Mouse (Mus musculus) myocyte (in vitro differentiated cells): ENCODE data around the gene Spata33. TPM values are rescaled to one million over a fixed set of nuclear protein-coding genes. Genes with fewer than 3 reads are reported as not detected.
A peak's percentile ranks its signal among the peaks of the same experiment; 100 is the strongest.

Source experiments
- H3K27me3 ChIP-seq: one replicate; pipeline ENCODE4 v1.6.1; 2011; ENCODE audit not compliant: control insufficient read depth, insufficient read depth, insufficient read length
- H3K36me3 ChIP-seq: one replicate; pipeline ENCODE4 v1.6.1; 2011; ENCODE audit not compliant: control insufficient read depth, insufficient read depth
- H3K4me2 ChIP-seq: one replicate; pipeline ENCODE4 v1.6.1; 2011; ENCODE audit warnings: low read depth, control low read depth
- H3K4me3 ChIP-seq: one replicate; pipeline ENCODE4 v1.5.1; 2011; ENCODE audit warnings: mild to moderate bottlenecking, control low read depth, moderate library complexity
- H3K79me2 ChIP-seq: one replicate; pipeline ENCODE4 v1.6.1; 2011; ENCODE audit not compliant: control insufficient read depth, insufficient read depth
- H3ac ChIP-seq: one replicate; pipeline ENCODE4 v1.6.1; 2011; ENCODE audit not compliant: control insufficient read depth, insufficient read length
- CEBPB ChIP-seq: IDR thresholded peaks from 2 replicates; pipeline ENCODE4 v1.6.1; 2011; ENCODE audit warnings: mild to moderate bottlenecking, moderate library complexity; ENCODE audit not compliant: poor library complexity, insufficient read depth, severe bottlenecking
- E2F4 ChIP-seq: IDR thresholded peaks from one replicate; pipeline ENCODE4 v1.6.1; 2011; ENCODE audit warnings: mild to moderate bottlenecking, control low read depth, moderate library complexity; ENCODE audit not compliant: insufficient read depth
- MAX ChIP-seq: IDR thresholded peaks from one replicate; pipeline ENCODE4 v1.6.1; 2011; ENCODE audit warnings: low read depth, mild to moderate bottlenecking, control low read depth
- MYOD1 ChIP-seq, 3 experiments: IDR thresholded peaks; one replicate each; pipeline ENCODE4 v1.6.1; 2011; ENCODE audit warnings: control low read depth in 2 of 3, low read depth in 2 of 3, mild to moderate bottlenecking in 2 of 3, moderate library complexity in 1 of 3; ENCODE audit not compliant: insufficient read length in 2 of 3, control insufficient read depth in 1 of 3
- MYOG ChIP-seq, 3 experiments: IDR thresholded peaks; one replicate each; pipeline ENCODE4 v1.6.1; 2011; ENCODE audit warnings: control low read depth in 2 of 3, low read depth in 2 of 3, mild to moderate bottlenecking in 2 of 3; ENCODE audit not compliant: insufficient read length in 2 of 3, control insufficient read depth in 1 of 3, insufficient read depth in 1 of 3
- POLR2A ChIP-seq: IDR thresholded peaks from one replicate; pipeline ENCODE4 v1.6.1; 2011; ENCODE audit warnings: low read depth, mild to moderate bottlenecking, control low read depth, moderate library complexity; ENCODE audit not compliant: insufficient read length
- POLR2AphosphoS2 ChIP-seq: IDR thresholded peaks from one replicate; pipeline ENCODE4 v1.6.1; 2011; ENCODE audit warnings: low read depth, control low read depth; ENCODE audit not compliant: insufficient read length
- REST ChIP-seq: IDR thresholded peaks from one replicate; pipeline ENCODE4 v1.6.1; 2011; ENCODE audit warnings: mild to moderate bottlenecking, control low read depth, moderate library complexity; ENCODE audit not compliant: insufficient read depth, insufficient read length
- SRF ChIP-seq: IDR thresholded peaks from one replicate; pipeline ENCODE4 v1.6.1; 2011; ENCODE audit warnings: low read depth; ENCODE audit not compliant: control insufficient read depth, insufficient read length
- TCF3 ChIP-seq: IDR thresholded peaks from one replicate; pipeline ENCODE4 v1.6.1; 2011; ENCODE audit warnings: low read depth, control low read depth; ENCODE audit not compliant: insufficient read length
- USF1 ChIP-seq: IDR thresholded peaks from one replicate; pipeline ENCODE4 v1.6.1; 2011; ENCODE audit warnings: low read depth, mild to moderate bottlenecking, control low read depth, moderate library complexity
- polyA plus RNA-seq: library from polyadenylated mRNA; unstranded; fragments of >200 nt; fragmentation: generic; extraction: Trizol; gene quantifications from one replicate; pipeline ENCODE4 v1.2.1, GENCODE M21; 2012; ENCODE audit warnings: missing spikeins

Spata33 gene
- polyA plus RNA-seq, 1 experiment, result 2.5 TPM

- Histone ChIP-seq H3K27me3 (no peaks in the 10 kb centered on the region), H3K4me3 (no peak overlapping the region)
- TF ChIP-seq E2F4 (no peak), POLR2A (no peak), MYOD1 (IDR thresholded peaks at IDR 0.05; ENCODE audit: control insufficient read depth in 1 of 3, insufficient read length in 2 of 3, low read depth in 2 of 3) (no peak), SRF (no peak), CEBPB (no peak), USF1 (no peak), MAX (no peak), POLR2AphosphoS2 (peak; percentile 37)
Measured at GRCm38 (mm10) chr8:123232553-123232952, 19.9 kb downstream of the Spata33 start.

GRCm38 (mm10) chr8:123233300-123233699 is 20.7 kb downstream of the Spata33 start:
- H3K4me2 ChIP-seq, result no peak overlapping the region
- H3ac ChIP-seq, result no peak overlapping the region
- H3K79me2 ChIP-seq, result no peaks in the 10 kb centered on the region
- TF ChIP-seq TCF3 (peak; percentile 71), POLR2A (peak; percentile 39), MAX (no peak), MYOG (IDR thresholded peaks at IDR 0.05; ENCODE audit: control insufficient read depth in 1 of 3, insufficient read depth in 1 of 3, insufficient read length in 2 of 3, low read depth in 2 of 3) (peak in 2 of 3 experiments; percentile 95 to 97), MYOD1 (IDR thresholded peaks at IDR 0.05; ENCODE audit: control insufficient read depth in 1 of 3, insufficient read length in 2 of 3, low read depth in 2 of 3) (peak in 2 of 3 experiments; percentile 93), POLR2AphosphoS2 (peak; percentile 91), SRF (no peak)
- H3K4me3 ChIP-seq, result no peak overlapping the region
- no peaks in the 10 kb centered on the region for H3K27me3 ChIP-seq
- no peaks in the 10 kb centered on the region for H3K36me3 ChIP-seq

More at GRCm38 (mm10) chr8:123232553-123232952, 19.9 kb downstream of the Spata33 start:
- H3K4me2 ChIP-seq, result no peak overlapping the region
- no peaks in the 10 kb centered on the region for H3K36me3 ChIP-seq
- no peak overlapping the region for H3ac ChIP-seq
- no peaks in the 10 kb centered on the region for H3K79me2 ChIP-seq

DNA sequence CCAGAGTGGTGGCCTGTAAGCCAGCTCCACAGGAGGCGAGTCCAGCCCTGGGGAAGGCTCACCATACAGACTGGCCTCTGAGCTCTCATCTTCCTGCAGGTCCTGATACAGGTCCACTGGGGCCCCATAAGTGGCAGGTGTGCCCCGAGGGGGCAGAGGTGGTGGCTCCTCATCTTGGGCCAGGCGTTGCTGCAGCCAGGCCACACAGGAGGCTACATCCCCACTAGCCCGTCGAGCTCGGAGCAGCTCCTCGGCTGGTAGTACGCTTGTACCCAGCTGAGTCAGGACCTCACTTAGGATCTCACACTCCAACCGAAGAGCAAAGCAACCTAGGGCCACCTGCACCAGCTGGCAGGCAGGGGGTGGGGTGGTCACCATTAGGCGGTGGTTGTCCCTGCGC is 21.1 kb downstream of the Spata33 start:
- H3K4me3 ChIP-seq, result no peak overlapping the region
- no peaks in the 10 kb centered on the region for H3K79me2 ChIP-seq
- no peaks in the 10 kb centered on the region for H3K36me3 ChIP-seq
- TF ChIP-seq MYOG (IDR thresholded peaks at IDR 0.05; ENCODE audit: control insufficient read depth in 1 of 3, insufficient read depth in 1 of 3, insufficient read length in 2 of 3, low read depth in 2 of 3) (no peak), POLR2AphosphoS2 (peak; percentile 3)
- no peaks in the 10 kb centered on the region for H3K27me3 ChIP-seq
- no peak overlapping the region for H3K4me2 ChIP-seq
- H3ac ChIP-seq, result no peak overlapping the region

GRCm38 (mm10) chr8:123234918-123235519 is 22.4 kb downstream of the Spata33 start:
- no peaks in the 10 kb centered on the region for H3K27me3 ChIP-seq
- peak overlapping the region; percentile 79 for H3K4me2 ChIP-seq
- no peak overlapping the region for H3ac ChIP-seq
- peak overlapping the region; percentile 23 for H3K4me3 ChIP-seq
- no peaks in the 10 kb centered on the region for H3K36me3 ChIP-seq
- TF ChIP-seq E2F4, result no peak
- peak; percentile 72 for TF ChIP-seq POLR2AphosphoS2
- H3K79me2 ChIP-seq, result no peaks in the 10 kb centered on the region

DNA sequence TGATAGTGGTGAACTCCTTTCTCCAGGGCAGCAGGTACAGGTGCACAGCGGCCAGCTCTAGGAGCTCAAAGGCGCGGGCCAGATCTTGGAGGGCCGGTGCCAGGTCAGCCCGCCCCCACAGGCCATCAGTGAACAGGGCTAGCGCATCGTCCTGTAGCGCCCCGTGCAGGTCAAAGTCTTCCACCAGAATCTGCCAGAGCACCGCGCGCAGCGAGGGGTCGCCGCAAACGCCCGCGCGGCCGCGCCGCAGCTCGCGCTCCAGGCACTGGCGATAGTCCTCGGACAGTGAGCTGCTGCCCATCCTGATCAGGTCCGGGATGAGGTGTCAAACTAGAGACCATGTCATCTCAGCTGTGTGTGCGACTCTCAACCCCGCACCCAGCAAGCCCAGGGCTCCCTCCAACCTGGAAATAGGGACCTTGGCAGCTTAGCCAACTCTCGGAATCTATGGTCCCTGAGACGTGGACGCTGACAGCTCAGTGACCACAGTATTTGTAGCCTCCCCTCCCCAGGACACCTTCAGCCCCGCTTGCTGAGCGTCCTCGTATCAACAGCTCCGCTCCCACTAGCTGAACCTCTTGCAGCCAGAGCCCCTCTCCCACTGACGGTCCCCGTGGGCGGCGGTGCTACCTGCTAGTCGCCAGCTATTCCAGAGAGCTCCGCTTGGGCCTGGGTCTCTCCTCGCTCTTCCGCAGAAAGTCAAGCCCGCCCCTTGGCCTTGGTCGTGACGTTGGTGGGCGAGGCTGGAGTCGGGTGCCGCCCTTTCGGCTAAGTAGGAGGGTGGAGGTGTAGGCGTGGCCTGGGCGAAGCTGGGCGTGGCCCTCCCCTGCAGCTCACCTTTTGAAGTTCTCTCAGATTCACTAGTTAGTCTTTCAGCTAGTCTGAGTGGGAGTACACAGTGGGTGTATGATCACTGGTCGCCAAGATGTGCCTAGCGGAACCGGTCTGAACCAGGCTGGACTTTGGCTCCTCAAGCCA is 23.2 kb downstream of the Spata33 start, which contains the start of gene Spata2l:
Spata2l (minus strand) TSS at position 714 of the 978 bp plus-strand sequence.
- Histone ChIP-seq H3K4me3 (peak within 1 kb of the TSS; percentile 23), H3K4me2 (peak within 1 kb of the TSS; percentile 79), H3K79me2 (no peaks in the 10 kb centered on the region), H3K36me3 (no peaks in the 10 kb centered on the region), H3ac (peak within 1 kb of the TSS; percentile 1), H3K27me3 (no peaks in the 10 kb centered on the region)
- TF ChIP-seq MYOG (IDR thresholded peaks at IDR 0.05; ENCODE audit: control insufficient read depth in 1 of 3, insufficient read depth in 1 of 3, insufficient read length in 2 of 3, low read depth in 2 of 3) (no peak), POLR2AphosphoS2 (peak; percentile 18), POLR2A (peak; percentile 28)

DNA sequence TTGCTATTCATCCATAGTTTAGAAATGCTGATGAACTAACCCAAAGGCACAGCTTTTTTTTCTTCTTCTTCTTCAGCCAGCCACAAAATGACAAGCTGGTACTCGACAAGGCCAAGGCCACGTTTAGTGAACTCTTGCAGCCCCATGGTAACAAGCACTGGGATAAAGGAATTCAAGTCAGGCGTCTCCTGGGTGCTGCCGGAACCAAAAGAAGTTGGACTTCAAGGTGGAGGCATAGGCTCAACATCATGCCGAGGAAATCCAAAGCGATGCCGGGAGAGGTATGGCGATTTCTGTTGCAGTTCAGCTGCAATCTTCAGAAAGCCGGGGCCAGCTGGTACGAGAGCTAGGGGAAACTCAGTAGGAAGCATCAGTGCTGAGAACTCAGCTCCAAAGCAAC is 26.8 kb downstream of the Spata33 start:
- Histone ChIP-seq H3K4me3 (no peak overlapping the region), H3K36me3 (no peaks in the 10 kb centered on the region)

More for the DNA sequence above, 26.8 kb downstream of the Spata33 start:
- H3K79me2 ChIP-seq, result no peaks in the 10 kb centered on the region
- TF ChIP-seq REST, result no peak
- H3ac ChIP-seq, result no peak overlapping the region
- H3K27me3 ChIP-seq, result no peaks in the 10 kb centered on the region
- no peak overlapping the region for H3K4me2 ChIP-seq
